Mouse (Mus musculus): Measurements from ENCODE around the gene Anks1. TPM values are rescaled to one million over a fixed set of nuclear protein-coding genes. Genes with fewer than 3 reads are reported as not detected.

The Anks1 gene
- 13.3 and 15.5 TPM in 2 replicates for polyA plus RNA-seq (2016; fragmentation: Nextera tagmentation; extraction: Ambion mirVana)

DNA sequence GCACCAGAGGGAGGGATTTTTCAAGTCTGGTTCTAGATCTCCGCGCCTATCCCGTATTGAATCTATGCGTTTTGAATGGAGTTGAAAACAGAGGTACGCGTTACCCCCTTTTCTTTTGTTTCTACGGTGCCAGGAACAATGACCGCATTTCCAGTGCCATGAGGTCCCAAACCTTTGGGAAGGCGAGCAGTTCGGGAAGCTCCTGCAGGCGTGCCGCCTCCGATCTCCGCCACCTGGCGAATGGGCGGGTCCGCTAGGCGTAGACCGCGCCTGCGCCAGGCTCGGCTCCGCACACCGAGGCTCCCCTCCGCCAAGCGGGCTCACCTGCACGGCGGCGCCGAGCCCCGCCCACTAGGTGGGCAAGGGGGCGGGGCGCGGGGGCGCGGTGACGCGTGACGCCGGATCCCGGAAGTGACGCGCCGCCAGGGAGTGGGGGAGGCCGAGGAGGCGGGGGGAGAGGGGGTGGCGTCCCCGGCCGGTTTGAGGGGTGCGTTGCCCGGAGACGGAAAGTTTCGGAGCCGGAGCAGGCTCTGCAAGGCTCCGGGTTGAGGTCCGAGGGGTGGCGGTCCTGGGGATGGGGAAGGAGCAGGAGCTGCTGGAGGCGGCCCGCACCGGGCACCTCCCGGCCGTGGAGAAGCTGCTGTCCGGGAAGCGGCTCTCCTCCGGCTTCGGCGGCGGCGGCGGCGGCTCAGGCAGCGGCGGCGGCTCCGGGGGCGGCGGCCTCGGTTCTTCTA lies at the start of gene Anks1:
Gene Anks1, plus strand, starts transcription at position 419 of the 734 bp plus-strand sequence.
- peaks cover 35% of the 10 kb centered on the region for H3K36me3 ChIP-seq
- under 1% methylated on average over 70 of the region's 78 CpGs for WGBS
- DNase-seq (ENCODE audit: low spot score) = peak; percentile 97
- peaks cover 31% of the 10 kb centered on the region for H3K4me1 ChIP-seq
- peak within 1 kb of the TSS; percentile 91 for H3K27ac ChIP-seq
- H3K4me3 ChIP-seq = peak within 1 kb of the TSS; percentile 93
- H3K27me3 ChIP-seq (ENCODE audit: low read depth, poor library complexity, severe bottlenecking) = no peaks in the 10 kb centered on the region
- H3K9me3 ChIP-seq (replicated peaks) = no peaks in the 10 kb centered on the region

DNA sequence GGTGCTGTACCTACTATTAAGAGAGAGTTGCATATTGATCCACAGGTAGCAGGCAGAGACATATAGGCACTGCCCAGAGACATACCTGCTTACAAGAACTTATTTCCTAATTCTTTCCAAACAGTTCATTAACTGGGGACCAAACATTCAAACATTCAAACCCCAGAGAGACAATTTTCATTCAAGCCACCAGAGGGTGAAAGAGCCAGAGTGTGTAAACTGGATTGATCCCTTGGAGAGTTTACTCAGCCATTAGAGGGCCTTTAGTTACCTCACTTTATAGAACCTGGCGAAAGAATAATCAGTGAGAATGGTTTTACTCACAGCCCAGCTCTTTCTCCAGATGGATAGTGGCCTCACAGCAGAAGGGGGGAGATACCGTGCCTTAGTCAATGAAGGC lies 43.6 kb upstream of the Anks1 start:
- Histone ChIP-seq H3K9me3 (replicated peaks) (no peaks in the 10 kb centered on the region), H3K27ac (no peak overlapping the region), H3K36me3 (peaks cover 8% of the 10 kb centered on the region), H3K27me3 (ENCODE audit: low read depth, poor library complexity, severe bottlenecking) (no peaks in the 10 kb centered on the region), H3K4me3 (no peak overlapping the region), H3K4me1 (no peaks in the 10 kb centered on the region)
- no peak for DNase-seq (ENCODE audit: low spot score)
- WGBS = 79% methylated on average over 2 of the region's 2 CpGs

DNA sequence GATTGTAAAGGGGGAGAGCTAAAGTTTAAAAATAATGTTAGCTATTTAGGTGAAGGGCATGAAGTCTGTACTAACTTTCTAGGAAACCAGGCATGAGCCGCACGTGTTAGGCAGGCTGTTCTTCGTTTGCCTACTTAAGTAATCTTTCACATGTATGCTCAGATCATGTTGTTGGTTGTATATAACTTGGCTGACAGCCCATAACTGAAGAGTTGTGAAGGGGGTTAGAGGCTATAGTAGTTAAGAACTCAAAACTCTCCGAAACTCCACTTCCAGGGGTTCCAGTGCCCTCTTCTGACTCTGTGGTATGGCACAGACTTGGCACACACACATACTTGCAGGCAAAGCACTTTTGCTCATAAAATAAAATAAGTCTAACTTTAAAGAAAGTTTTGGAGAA lies 42.4 kb upstream of the Anks1 start:
- WGBS = 92% methylated on average over 4 of the region's 4 CpGs

DNA sequence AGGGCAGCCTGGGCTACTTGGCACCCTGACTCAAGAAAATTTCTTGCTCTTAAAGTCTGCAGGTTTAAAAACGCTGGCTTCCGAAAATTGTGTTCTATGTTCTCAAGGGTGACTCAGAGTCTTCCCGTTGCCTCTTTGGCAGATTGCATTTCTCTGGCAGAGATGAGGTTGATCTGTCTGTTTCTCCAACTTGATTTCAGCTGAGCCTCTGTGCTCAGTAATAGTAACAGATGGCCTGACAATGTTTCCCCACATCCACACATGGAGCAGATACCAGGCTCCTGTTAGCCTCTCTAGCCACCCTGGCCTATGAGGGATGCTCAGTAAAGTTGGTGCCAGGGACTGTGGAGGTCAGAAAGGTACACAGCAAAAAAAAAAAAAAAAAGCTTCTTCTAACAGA lies 37.3 kb upstream of the Anks1 start:
- no peak for DNase-seq (ENCODE audit: low spot score)
- Histone ChIP-seq H3K4me1 (peaks cover 3% of the 10 kb centered on the region; the same call in 1 of the 2 replicates), H3K4me3 (no peak overlapping the region), H3K9me3 (replicated peaks) (no peaks in the 10 kb centered on the region), H3K36me3 (peaks cover 10% of the 10 kb centered on the region), H3K27ac (no peak overlapping the region), H3K27me3 (ENCODE audit: low read depth, poor library complexity, severe bottlenecking) (no peaks in the 10 kb centered on the region)
- 93% methylated on average over 3 of the region's 3 CpGs for WGBS

More for the DNA sequence above, 42.4 kb upstream of the Anks1 start:
- Histone ChIP-seq H3K27me3 (ENCODE audit: low read depth, poor library complexity, severe bottlenecking) (no peaks in the 10 kb centered on the region), H3K4me3 (no peak overlapping the region), H3K27ac (no peak overlapping the region), H3K36me3 (peaks cover 8% of the 10 kb centered on the region), H3K9me3 (replicated peaks) (no peaks in the 10 kb centered on the region), H3K4me1 (no peaks in the 10 kb centered on the region)
- DNase-seq (ENCODE audit: low spot score) = no peak

DNA sequence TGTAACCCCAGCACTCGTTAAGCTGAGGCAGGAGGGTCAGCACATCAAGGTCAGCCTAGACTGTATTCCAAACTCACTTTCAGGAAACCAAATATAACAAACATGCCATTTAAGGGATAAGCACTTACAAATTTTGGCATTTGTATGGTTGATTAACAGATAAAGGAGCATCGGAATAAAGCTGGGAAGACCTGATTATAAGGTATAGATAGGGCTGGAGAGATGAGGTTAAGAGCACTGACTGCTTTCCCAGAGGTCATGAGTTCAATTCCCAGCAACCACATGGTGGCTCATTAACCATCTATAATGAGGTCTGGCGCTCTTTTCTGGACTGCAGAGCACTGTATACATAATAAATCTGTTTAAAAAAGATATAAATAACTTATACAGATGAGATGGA lies 35.5 kb upstream of the Anks1 start:
- H3K27ac ChIP-seq = no peak overlapping the region
- WGBS = 69% methylated on average over 3 of the region's 3 CpGs
- no peaks in the 10 kb centered on the region for H3K27me3 ChIP-seq (ENCODE audit: low read depth, poor library complexity, severe bottlenecking)
- peaks cover 3% of the 10 kb centered on the region; the same call in 1 of the 2 replicates for H3K4me1 ChIP-seq
- DNase-seq (ENCODE audit: low spot score) = no peak
- H3K4me3 ChIP-seq = no peak overlapping the region
- no peaks in the 10 kb centered on the region for H3K9me3 ChIP-seq (replicated peaks)
- peaks cover 22% of the 10 kb centered on the region for H3K36me3 ChIP-seq

DNA sequence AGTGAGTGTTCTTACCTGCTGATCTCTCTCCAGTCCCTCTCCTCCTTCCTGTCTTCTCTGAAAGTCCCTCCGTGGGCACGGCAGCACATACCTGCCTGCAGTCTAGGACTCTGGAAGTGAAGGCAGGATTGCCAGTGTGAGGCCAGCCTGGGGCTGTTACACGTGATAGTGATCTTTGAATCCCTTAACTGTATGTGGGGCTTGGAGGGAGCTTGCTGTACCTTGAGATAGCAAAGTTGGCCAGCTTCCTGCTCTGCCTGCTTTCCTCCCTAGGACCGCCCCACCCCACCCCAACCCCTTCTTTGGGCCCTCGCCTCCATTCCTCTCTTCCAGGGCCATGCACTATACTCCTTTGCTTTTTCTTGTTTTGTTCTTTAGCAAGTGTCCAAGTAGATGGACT lies 34.6 kb upstream of the Anks1 start:
- DNase-seq (ENCODE audit: low spot score) = no peak
- H3K4me3 ChIP-seq = no peak overlapping the region
- no peak overlapping the region for H3K27ac ChIP-seq
- no peaks in the 10 kb centered on the region for H3K9me3 ChIP-seq (replicated peaks)
- peaks cover 3% of the 10 kb centered on the region; the same call in 1 of the 2 replicates for H3K4me1 ChIP-seq
- H3K36me3 ChIP-seq = peaks cover 29% of the 10 kb centered on the region
- 76% methylated on average over 5 of the region's 5 CpGs for WGBS
- no peaks in the 10 kb centered on the region for H3K27me3 ChIP-seq (ENCODE audit: low read depth, poor library complexity, severe bottlenecking)

DNA sequence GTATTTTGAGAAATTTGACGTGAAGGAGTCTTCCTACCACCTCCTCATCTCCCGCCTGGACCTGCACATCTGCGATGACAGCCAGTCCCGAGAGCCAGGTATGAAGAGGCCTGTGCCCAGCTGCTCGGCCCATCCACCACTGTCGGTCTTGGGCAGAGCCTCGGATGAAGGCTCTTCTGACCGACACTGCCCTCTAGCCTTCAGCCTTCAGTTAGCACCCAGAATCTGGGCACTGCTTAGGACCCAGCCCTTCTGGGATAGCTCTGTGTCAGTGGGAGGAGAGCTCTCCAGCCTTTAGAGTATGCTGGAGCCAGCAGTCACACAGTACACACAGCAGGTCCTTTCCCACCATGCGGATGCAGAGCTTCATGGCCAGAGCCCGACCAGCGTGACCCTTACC lies 27.6 kb upstream of the Anks1 start:
- Histone ChIP-seq H3K9me3 (replicated peaks) (no peaks in the 10 kb centered on the region), H3K36me3 (peaks cover 88% of the 10 kb centered on the region), H3K4me1 (no peaks in the 10 kb centered on the region), H3K27me3 (ENCODE audit: low read depth, poor library complexity, severe bottlenecking) (no peaks in the 10 kb centered on the region), H3K27ac (no peak overlapping the region), H3K4me3 (no peak overlapping the region)
- DNase-seq (ENCODE audit: low spot score) = no peak
- WGBS = 70% methylated on average over 11 of the region's 11 CpGs

DNA sequence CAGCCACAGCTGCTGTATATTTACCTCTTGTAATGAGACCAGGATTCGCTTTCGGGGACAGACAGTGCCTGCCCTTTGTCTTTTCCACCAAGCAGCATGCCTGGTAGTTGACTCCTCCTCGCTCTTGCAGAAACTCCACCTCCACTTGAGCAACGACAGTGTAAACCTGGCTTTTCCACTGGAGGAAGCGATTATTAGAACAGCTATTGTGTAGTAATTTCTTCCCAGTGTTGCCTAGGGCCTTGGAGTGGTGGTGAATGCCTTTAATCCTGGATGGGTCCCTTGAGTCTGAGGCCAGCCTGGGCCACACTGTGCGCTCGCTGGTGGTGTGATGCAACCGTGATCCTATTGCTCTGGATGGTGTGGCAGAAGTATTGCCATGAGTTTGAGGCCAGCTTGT lies 26.0 kb upstream of the Anks1 start:
- H3K27me3 ChIP-seq (ENCODE audit: low read depth, poor library complexity, severe bottlenecking) = no peaks in the 10 kb centered on the region
- H3K4me1 ChIP-seq = no peaks in the 10 kb centered on the region
- no peak for DNase-seq (ENCODE audit: low spot score)
- H3K36me3 ChIP-seq = peaks cover 93% of the 10 kb centered on the region
- WGBS = 92% methylated on average over 8 of the region's 8 CpGs
- H3K9me3 ChIP-seq (replicated peaks) = no peaks in the 10 kb centered on the region
- H3K27ac ChIP-seq = no peak overlapping the region
- no peak overlapping the region for H3K4me3 ChIP-seq

DNA sequence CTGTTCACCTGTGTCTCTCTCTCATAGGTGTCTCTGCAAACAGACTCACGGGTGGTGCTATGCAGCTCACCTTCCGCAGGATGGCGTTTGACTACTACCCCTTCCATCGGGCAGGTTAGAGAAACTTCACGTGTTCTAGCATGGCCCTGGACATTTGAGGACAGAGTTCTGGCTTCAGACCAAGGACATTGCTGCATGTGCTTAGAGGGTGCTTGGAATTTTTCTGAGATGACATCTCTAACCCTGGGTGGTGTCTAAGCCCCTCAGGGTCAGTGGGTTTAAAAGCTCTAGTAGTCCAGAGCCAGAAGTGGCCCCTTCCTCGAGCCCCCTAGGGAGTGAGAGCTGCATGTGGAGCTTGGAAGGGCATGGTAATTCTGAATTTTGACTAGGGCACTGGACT lies 25.1 kb upstream of the Anks1 start:
- no peaks in the 10 kb centered on the region for H3K27me3 ChIP-seq (ENCODE audit: low read depth, poor library complexity, severe bottlenecking)
- H3K9me3 ChIP-seq (replicated peaks) = no peaks in the 10 kb centered on the region
- no peak overlapping the region for H3K4me3 ChIP-seq
- no peak overlapping the region for H3K27ac ChIP-seq
- DNase-seq (ENCODE audit: low spot score) = no peak
- WGBS = 96% methylated on average over 6 of the region's 6 CpGs
- H3K4me1 ChIP-seq = no peaks in the 10 kb centered on the region
- H3K36me3 ChIP-seq = peaks cover 92% of the 10 kb centered on the region

DNA sequence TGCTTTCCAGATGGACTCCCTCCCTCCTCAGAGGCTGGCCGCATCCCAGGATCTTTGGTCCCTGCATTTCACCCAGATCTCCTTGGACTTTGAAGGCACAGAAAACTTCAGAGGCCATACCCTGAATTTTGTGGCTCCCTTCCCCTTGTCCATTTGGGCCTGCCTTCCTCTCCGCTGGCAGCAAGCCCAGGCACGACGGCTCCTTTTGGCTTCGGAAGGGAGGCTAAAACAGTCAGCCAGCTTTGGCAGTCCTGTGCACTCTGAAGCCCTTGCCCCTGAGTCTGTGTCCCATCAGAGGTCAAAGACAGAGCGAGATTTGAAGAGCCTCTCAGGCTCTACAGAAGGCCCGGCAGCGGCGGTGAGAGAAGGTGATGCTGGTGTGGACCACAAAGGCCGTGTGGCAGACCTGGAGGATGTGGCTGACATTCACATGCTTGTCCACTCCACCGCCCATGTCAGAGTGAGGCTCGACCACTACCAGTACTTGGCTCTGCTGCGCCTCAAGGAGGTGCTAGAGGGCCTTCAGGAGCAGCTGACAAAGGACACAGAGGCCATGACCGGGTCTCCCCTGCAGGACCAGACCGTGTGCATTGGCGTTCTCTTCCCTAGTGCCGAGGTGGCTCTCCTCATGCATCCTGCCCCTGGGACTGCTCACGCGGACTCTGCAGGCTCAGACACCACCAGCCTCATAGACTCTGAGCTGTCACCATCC lies 22.5 kb upstream of the Anks1 start:
- no peak for DNase-seq (ENCODE audit: low spot score)
- no peaks in the 10 kb centered on the region for H3K9me3 ChIP-seq (replicated peaks)
- 87% methylated on average over 19 of the region's 19 CpGs for WGBS
- H3K36me3 ChIP-seq = peaks cover 91% of the 10 kb centered on the region
- no peak overlapping the region for H3K4me3 ChIP-seq
- no peaks in the 10 kb centered on the region for H3K27me3 ChIP-seq (ENCODE audit: low read depth, poor library complexity, severe bottlenecking)
- no peaks in the 10 kb centered on the region for H3K4me1 ChIP-seq
- H3K27ac ChIP-seq = no peak overlapping the region

DNA sequence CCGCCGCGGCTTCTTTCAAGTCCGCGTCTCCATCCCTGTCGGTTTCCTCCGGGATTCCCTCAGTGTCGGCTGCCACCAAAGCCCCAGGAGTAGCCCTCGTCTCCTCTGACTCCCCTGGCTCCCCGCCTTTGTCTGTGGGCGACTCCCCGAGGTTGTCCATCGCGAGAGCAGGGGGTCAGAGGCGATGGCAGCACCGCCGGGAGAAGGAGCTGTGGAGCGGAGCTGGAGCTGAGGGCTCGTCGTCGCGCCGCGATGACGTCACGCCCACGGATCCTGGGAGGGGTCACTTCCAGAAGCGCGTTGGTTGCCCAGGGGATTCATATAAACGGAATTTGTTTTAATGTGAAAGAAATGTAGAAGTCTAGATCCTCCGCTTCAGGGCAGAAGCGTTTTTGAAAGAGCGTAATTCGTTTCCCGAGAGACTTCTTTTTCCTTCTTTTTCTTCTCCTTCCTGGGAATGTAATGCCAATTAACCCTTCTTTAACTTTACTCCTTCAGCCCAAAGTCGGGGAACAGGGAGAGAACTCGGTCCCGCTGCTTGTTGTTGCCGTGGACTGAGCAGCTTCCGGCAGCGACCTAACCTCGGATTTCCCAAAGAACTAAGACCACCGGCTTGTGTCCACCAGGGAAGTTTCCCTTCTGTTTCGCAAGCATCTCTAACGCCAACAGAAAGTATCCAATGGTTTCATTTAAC lies 1.4 kb upstream of the Anks1 start:
- Histone ChIP-seq H3K4me3 (peak overlapping the region; percentile 93), H3K36me3 (peaks cover 36% of the 10 kb centered on the region), H3K27ac (peak overlapping the region; percentile 91), H3K4me1 (peaks cover 31% of the 10 kb centered on the region), H3K9me3 (replicated peaks) (no peaks in the 10 kb centered on the region), H3K27me3 (ENCODE audit: low read depth, poor library complexity, severe bottlenecking) (no peaks in the 10 kb centered on the region)
- peak; percentile 96 for DNase-seq (ENCODE audit: low spot score)
- WGBS = under 1% methylated on average over 45 of the region's 45 CpGs

DNA sequence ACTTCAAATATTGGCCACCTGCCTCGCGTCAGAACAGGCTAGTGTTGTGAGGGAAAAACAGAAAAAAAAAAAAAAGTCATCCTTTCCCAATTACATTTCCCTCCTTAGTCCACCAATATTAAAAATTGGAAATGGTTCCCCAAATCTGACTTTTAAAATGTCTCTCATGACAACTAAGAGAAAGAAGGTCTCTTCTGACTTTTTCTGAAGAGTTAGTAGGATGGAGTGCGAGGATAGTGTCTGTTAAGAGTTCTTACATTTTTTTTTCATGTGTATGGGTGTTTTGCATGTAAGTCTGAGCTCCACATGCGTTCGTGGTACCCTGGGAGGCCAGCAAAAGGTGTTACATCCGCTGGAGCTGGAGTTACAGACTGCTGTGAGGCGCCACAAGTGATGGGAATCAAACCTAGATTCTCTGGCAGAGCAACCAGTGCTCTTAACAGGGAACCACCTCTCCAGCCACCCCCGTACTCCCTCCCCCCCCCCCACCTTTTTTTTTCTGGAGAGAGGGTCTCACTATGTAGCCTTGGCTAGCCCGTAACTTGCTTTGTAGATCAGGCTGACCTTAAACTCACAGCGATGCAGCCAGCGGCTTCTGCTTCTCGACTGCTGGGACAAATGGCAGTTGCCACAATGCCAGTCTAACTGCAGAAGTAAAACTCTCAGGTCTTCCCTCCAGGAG lies 759 bp upstream of the Anks1 start:
- DNase-seq (ENCODE audit: low spot score) = no peak
- H3K27me3 ChIP-seq (ENCODE audit: low read depth, poor library complexity, severe bottlenecking) = no peaks in the 10 kb centered on the region
- peak overlapping the region; percentile 91 for H3K27ac ChIP-seq
- H3K4me3 ChIP-seq = peak overlapping the region; percentile 93
- peaks cover 35% of the 10 kb centered on the region for H3K36me3 ChIP-seq
- no peaks in the 10 kb centered on the region for H3K9me3 ChIP-seq (replicated peaks)
- H3K4me1 ChIP-seq = peaks cover 31% of the 10 kb centered on the region
- WGBS = under 1% methylated on average over 12 of the region's 12 CpGs
